Mouse (Mus musculus) midbrain, postnatal 0 days (tissue): ENCODE data around the gene Psme1. TPM values are rescaled to one million over a fixed set of nuclear protein-coding genes. Genes with fewer than 3 reads are reported as not detected.

Experiments
- ATAC-seq: fragments of 200-750 bp; cut with Nextera tagmentation; 2 replicates; pipeline ENCODE4 v1.8.0; 2017; ENCODE audit warnings: moderate number of reproducible peaks, mild to moderate bottlenecking, moderate TSS enrichment, moderate library complexity; ENCODE audit not compliant: low FRiP score
- DNase-seq: peaks from one replicate; pipeline ENCODE4 v3.0.0-alpha.2; 2015; ENCODE audit warnings: low spot score
- H3K27ac ChIP-seq: fragments of 300-500 bp; sonication (generic); 2 replicates; pipeline ENCODE4 v1.5.1; 2014; ENCODE audit warnings: low read depth, mild to moderate bottlenecking, low read length, mixed read lengths
- H3K27me3 ChIP-seq: fragments of 300-500 bp; sonication (generic); 2 replicates; pipeline ENCODE4 v1.6.1; 2014; ENCODE audit warnings: low read length, control low read depth, mixed read lengths; ENCODE audit not compliant: insufficient read depth
- H3K36me3 ChIP-seq: fragments of 300-500 bp; sonication (generic); 2 replicates; pipeline ENCODE4 v1.6.1; 2014; ENCODE audit warnings: low read length, control low read depth, mixed read lengths; ENCODE audit not compliant: insufficient read depth
- H3K4me1 ChIP-seq: fragments of 300-500 bp; sonication (generic); 2 replicates; pipeline ENCODE4 v1.6.1; 2014; ENCODE audit warnings: mild to moderate bottlenecking, control low read depth, antibody characterized with exemption, low read length, mixed read lengths; ENCODE audit not compliant: insufficient read depth
- H3K4me2 ChIP-seq: fragments of 300-500 bp; sonication (generic); 2 replicates; pipeline ENCODE4 v1.6.1; 2014; ENCODE audit warnings: low read depth, mild to moderate bottlenecking, low read length, mixed read lengths; ENCODE audit not compliant: poor library complexity, severe bottlenecking
- H3K4me3 ChIP-seq: fragments of 300-500 bp; sonication (generic); 2 replicates; pipeline ENCODE4 v1.5.1; 2014; ENCODE audit warnings: low read depth, mild to moderate bottlenecking, low read length, moderate library complexity
- H3K9ac ChIP-seq: fragments of 300-500 bp; sonication (generic); replicated peaks from 2 replicates; pipeline ENCODE4 v1.6.1; 2014; ENCODE audit warnings: mild to moderate bottlenecking, low read length, moderate library complexity, mixed read lengths; ENCODE audit not compliant: poor library complexity, severe bottlenecking
- H3K9me3 ChIP-seq: fragments of 300-500 bp; sonication (generic); 2 replicates; pipeline ENCODE4 v1.6.1; 2016; ENCODE audit warnings: low read length, control low read depth
- CTCF ChIP-seq: IDR thresholded peaks from 2 replicates; pipeline ENCODE4 v1.5.1; 2016; ENCODE audit warnings: antibody characterized with exemption, mild to moderate bottlenecking
- WGBS: fragments of 180-500 bp; shearing (Covaris S2); extraction: QIAGEN DNeasy Blood & Tissue Kit; methylation state at CpG from one replicate; pipeline ENCODE4 v1.1.7; 2014; 5-methylcytosine and 5-hydroxymethylcytosine counted together
- polyA plus RNA-seq: library from polyadenylated mRNA; unstranded; fragments of >200 nt; fragmentation: Nextera tagmentation; extraction: Ambion mirVana; gene quantifications from 2 replicates; pipeline ENCODE4 v1.2.1, GENCODE M21; 2015
- total RNA-seq: library from RNA; depleted of rRNA; stranded (reverse); fragments of >200 nt; gene quantifications from 2 replicates; pipeline ENCODE4 v1.2.3, GENCODE M21; 2014

Psme1 gene
- total and polyA plus RNA-seq, 2 experiments from 2014 or later = 119 to 268 TPM

DNA sequence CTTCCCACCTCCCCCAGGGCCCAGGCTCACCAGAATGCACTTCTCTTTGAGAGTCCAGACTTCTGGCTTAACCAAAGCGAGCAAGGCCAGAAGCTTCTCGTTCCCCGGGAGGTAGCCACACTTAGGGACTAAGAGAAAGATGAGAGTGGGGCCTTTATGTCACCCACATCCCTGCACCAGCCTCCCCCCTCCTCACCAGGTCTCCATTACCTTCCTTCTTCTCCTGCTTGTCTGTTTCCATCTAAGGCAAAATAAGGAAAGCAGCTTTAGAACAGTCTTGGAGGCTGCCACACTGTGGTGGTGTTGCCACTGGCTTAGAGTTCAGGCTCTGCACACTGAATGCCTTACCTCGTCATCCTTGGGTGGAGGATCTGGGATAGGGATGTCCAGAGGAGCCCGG is 11.3 kb downstream of the Psme1 start:
- Histone ChIP-seq H3K4me1 (peaks cover 9% of the 10 kb centered on the region; the same call in 1 of the 2 replicates), H3K9ac (no peak overlapping the region), H3K27ac (no peak overlapping the region), H3K4me3 (no peak overlapping the region), H3K4me2 (no peak overlapping the region), H3K27me3 (no peaks in the 10 kb centered on the region), H3K9me3 (no peaks in the 10 kb centered on the region), H3K36me3 (peaks cover 11% of the 10 kb centered on the region)
- ATAC-seq (no peak), DNase-seq (no peak)
- TF ChIP-seq CTCF = no peak
- WGBS = 90% methylated on average over 5 of the region's 5 CpGs

DNA sequence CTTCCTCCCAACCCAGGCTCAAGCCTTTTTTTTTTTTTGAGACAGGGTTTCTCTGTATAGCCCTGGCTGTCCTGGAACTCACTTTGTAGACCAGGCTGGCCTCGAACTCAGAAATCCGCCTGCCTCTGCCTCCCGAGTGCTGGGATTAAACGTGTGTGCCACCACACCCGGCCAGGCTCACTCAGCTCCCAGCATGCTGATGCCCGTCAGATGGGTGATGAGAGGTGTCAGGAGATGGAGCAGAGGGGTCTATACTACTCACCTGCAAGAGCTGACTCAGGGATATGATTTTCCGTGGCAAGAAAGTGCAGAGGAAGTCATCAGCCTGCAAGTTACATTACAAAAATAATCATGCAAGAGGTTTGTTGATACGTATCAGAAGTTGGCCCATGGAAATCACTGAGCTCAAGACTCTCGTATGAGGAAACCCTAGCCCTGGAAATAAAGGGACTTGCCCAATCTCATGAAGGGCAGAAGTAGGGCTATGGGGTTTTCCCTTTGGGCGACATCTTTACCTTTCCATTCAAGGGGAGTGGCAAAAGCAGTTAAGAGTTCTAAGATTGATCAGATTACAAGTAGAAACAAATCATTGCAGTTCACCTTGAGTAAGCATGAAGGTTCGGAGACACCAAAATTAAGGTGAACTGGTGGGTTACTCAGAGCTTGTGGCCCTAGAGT is 12.0 kb downstream of the Psme1 start:
- WGBS = 89% methylated on average over 11 of the region's 11 CpGs

DNA sequence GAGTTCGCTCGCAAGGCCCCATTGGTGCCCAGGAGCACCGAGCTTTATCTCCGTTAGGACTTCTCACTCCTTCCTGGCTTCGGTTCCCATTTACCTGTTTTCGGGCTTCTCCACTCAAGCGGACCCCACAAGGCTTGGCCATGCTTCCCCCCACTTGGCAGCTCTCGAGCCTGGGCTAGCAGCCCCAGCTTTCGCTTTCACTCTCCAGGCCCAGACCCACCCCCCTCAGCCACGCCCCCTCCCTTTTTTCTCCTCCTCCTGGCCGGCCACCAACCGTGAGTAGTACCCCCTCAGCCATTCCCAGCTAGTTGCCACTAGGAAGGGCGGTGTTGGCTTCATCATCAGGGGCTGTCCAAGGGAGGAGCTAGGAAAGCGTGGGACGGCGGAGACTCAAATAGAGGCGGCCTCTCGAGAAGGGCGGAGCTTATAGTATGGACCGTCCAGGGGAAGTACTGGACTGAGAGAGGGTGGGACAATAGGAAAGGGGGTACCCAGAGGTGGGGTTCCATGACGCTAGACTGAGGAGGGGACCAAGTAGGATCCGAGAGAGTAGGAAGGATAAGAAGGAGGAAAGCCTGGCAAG is 12.9 kb downstream of the Psme1 start, which contains the start of gene Psme2:
TSS of gene Psme2 (minus strand) at position 366 of the 583 bp plus-strand sequence.
- ATAC-seq = peak; percentile 94
- peak within 1 kb of the TSS; percentile 83 for H3K9ac ChIP-seq
- H3K4me1 ChIP-seq = peaks cover 9% of the 10 kb centered on the region; the same call in 1 of the 2 replicates
- WGBS = 1% methylated on average over 22 of the region's 22 CpGs
- no peaks in the 10 kb centered on the region for H3K27me3 ChIP-seq
- peak within 1 kb of the TSS; percentile 80 for H3K4me3 ChIP-seq
- H3K9me3 ChIP-seq = no peaks in the 10 kb centered on the region
- peaks cover 27% of the 10 kb centered on the region for H3K36me3 ChIP-seq
- peak within 1 kb of the TSS; percentile 94 for H3K4me2 ChIP-seq
- peak; percentile 98 for DNase-seq
- peak within 1 kb of the TSS; percentile 84 for H3K27ac ChIP-seq
- peak; percentile 25; the same call in 1 of the 2 replicates for TF ChIP-seq CTCF

More for the DNA sequence above, 12.0 kb downstream of the Psme1 start:
- Histone ChIP-seq H3K4me3 (peak overlapping the region; percentile 80), H3K9ac (peak overlapping the region; percentile 83), H3K9me3 (no peaks in the 10 kb centered on the region), H3K27ac (0 out of 2 replicates have a peak overlapping the region, but pooled peaks have one; percentile 84), H3K4me1 (peaks cover 9% of the 10 kb centered on the region; the same call in 1 of the 2 replicates), H3K4me2 (peak overlapping the region; percentile 94), H3K27me3 (no peaks in the 10 kb centered on the region), H3K36me3 (peaks cover 17% of the 10 kb centered on the region)
- DNase-seq = no peak
- no peak for TF ChIP-seq CTCF
- no peak for ATAC-seq

DNA sequence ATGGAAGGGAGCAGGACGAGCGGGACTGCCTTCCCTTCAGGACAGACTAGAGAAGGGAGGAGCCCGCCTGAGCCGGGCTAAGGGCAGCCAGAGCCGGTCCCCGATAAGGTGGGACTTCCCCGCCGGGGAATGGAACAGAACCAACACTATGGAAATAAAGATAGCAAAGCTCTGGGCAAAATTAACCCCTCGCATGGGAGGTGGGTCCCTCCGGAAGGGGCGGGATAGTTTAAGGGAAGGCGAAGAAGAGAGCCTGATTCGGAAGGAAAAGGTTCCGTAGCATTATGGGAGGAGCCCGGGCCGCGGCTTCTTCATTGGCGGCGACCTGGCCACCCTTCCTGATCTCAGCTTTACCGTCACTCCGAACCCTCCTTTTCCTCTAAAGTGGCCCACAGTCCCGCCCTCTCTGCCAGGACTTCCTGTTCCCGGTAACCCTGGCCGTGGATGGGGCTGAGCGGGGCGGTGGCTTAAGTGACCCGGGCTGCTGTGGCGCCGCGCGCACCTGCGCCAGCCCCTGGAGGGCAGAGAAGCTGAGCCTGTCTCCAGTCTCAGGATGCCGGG is 13.5 kb downstream of the Psme1 start, which contains the start of gene Rnf31:
TSS of gene Rnf31 (plus strand) at position 378 of the 561 bp plus-strand sequence.
- H3K4me2 ChIP-seq = peak within 1 kb of the TSS; percentile 94
- ATAC-seq = peak; percentile 92
- H3K36me3 ChIP-seq = peaks cover 32% of the 10 kb centered on the region
- H3K4me3 ChIP-seq = peak within 1 kb of the TSS; percentile 80
- H3K4me1 ChIP-seq = peaks cover 9% of the 10 kb centered on the region; the same call in 1 of the 2 replicates
- peak within 1 kb of the TSS; percentile 84 for H3K27ac ChIP-seq
- peak within 1 kb of the TSS; percentile 83 for H3K9ac ChIP-seq
- no peaks in the 10 kb centered on the region for H3K9me3 ChIP-seq
- TF ChIP-seq CTCF = no peak
- peak; percentile 96 for DNase-seq
- 0% methylated on average over 33 of the region's 33 CpGs for whole genome bisulfite sequencing
- no peaks in the 10 kb centered on the region for H3K27me3 ChIP-seq

DNA sequence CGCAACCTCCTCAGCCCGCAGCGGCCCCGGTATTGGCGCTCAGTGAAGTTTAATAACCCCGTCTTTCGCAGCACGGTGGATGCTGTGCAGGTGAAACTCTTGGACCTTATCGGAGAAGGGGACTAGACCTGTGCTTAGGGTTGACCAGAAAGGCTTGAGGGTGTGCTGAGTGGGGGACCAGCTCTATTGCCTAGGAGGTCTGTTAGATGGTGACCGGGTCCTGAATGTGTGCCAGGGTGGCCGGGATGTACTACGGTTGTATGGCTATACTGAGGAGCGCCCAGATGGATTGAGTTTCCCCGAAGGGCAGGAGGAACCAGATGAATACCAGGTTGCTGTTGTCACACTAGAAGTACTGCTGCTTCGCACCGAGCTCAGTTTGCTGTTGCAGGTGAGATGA is 14.3 kb downstream of the Psme1 start:
- WGBS = 7% methylated on average over 16 of the region's 16 CpGs

More for the DNA sequence above, 14.3 kb downstream of the Psme1 start:
- no peak for TF ChIP-seq CTCF
- no peaks in the 10 kb centered on the region for H3K27me3 ChIP-seq
- H3K9ac ChIP-seq = peak overlapping the region; percentile 83
- peak overlapping the region; percentile 94 for H3K4me2 ChIP-seq
- H3K36me3 ChIP-seq = peaks cover 40% of the 10 kb centered on the region
- peak overlapping the region; percentile 80 for H3K4me3 ChIP-seq
- peak overlapping the region; percentile 84 for H3K27ac ChIP-seq
- DNase-seq (no peak), ATAC-seq (no peak)
- peaks cover 9% of the 10 kb centered on the region; the same call in 1 of the 2 replicates for H3K4me1 ChIP-seq
- H3K9me3 ChIP-seq = no peaks in the 10 kb centered on the region
